Mouse (Mus musculus): Measurements from ENCODE around the gene Ncoa5.

GRCm38 (mm10) chr2:164968451-164968851 is 66.2 kb downstream of the Ncoa5 start:
- TF ChIP-seq CTCF (IDR thresholded peaks at IDR 0.05; ENCODE audit: extremely low read depth, insufficient read depth, low read length) (no peak), POLR2A (IDR thresholded peaks at IDR 0.05; ENCODE audit: extremely low read depth, insufficient read depth, low read length) (0 out of 2 replicates have a peak, but pooled peaks have one; percentile 37)

All from cortical plate, adult 2 months (tissue).